Mouse (Mus musculus) heart, adult 2 months (tissue): ENCODE results near the gene Ppp1r32.
A peak's percentile ranks its signal among the peaks of the same experiment; 100 is the strongest.

Experiments
- CTCF ChIP-seq: fragments of 200-600 bp; IDR thresholded peaks from 2 replicates; pipeline ENCODE4 v1.8.1; 2022; ENCODE audit warnings: antibody characterized with exemption, mild to moderate bottlenecking, moderate library complexity
- POLR2A ChIP-seq: fragments of 200-500 bp; IDR thresholded peaks from 2 replicates; pipeline ENCODE4 v1.6.1; 2011; ENCODE audit warnings: mild to moderate bottlenecking, low read depth, low read length, control low read depth; ENCODE audit not compliant: insufficient read depth

- TF ChIP-seq POLR2A: no peak
- peak; percentile 58 for TF ChIP-seq CTCF
Observed at GRCm38 (mm10) chr19:10456752-10457483, 25.8 kb downstream of the Ppp1r32 start, which contains the start of gene Lrrc10b.
